Mouse (Mus musculus) heart, adult 2 months (tissue): Measurements from ENCODE around the gene Olfr178.

ENCODE experiments used
- CTCF ChIP-seq: fragments of 200-600 bp; IDR thresholded peaks from 2 replicates; pipeline ENCODE4 v1.8.1; 2022; ENCODE audit warnings: antibody characterized with exemption, mild to moderate bottlenecking, moderate library complexity
- POLR2A ChIP-seq: fragments of 200-500 bp; IDR thresholded peaks from 2 replicates; pipeline ENCODE4 v1.6.1; 2011; ENCODE audit warnings: mild to moderate bottlenecking, low read depth, low read length, control low read depth; ENCODE audit not compliant: insufficient read depth

GRCm38 (mm10) chr16:58874668-58875067 is 17.2 kb downstream of the Olfr178 start, which contains the start of gene Olfr177:
- TF ChIP-seq CTCF (no peak), POLR2A (no peak)
